Mouse (Mus musculus) testis, adult 2 months (tissue): ENCODE measurements around the gene Psmc3ip.

Source experiments
- CTCF ChIP-seq: fragments of 200-500 bp; IDR thresholded peaks from 2 replicates; pipeline ENCODE4 v1.5.1; 2012; ENCODE audit warnings: low read depth, mild to moderate bottlenecking, inconsistent platforms, low read length, moderate library complexity; ENCODE audit not compliant: control insufficient read depth, insufficient read depth, insufficient replicate concordance
- POLR2A ChIP-seq: fragments of 200-500 bp; IDR thresholded peaks from 2 replicates; pipeline ENCODE4 v1.6.1; 2012; ENCODE audit warnings: low read depth, mild to moderate bottlenecking, inconsistent platforms, low read length, moderate library complexity; ENCODE audit not compliant: control insufficient read depth

DNA sequence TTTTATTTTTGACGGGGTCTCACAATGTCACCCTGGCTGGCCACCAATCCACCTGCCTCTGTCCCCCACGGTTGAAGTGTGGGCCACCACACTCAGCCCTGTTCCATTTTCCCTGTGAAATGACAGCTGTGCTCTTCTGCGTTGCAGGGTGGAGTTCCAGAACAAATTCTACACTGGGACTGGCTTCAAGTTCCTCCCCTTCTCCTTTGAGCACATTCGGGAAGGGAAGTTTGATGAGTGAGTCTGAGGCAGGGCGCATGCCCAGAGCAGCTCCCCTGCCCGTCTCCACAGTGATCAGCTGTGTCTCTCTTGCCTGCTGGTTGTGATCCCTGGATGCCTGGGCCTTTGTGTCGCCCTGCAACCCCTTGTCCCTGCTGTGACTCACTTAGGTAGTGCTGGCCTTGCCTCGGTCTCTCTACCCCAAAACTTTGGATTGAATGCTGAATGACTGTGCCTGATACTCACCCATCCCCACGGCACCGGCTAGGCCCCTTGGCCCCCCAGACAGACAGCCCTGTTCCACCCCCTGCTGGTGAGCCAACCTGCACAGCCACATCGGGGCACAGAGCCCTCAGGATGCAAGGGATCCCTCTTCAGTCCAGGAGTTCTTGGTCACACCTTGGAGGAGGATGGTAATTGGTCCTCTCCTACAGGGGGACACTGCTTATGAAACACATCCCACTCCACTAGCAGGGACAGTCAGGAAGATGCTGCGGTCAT lies 32.9 kb downstream of the Psmc3ip start:
- TF ChIP-seq POLR2A (no peak), CTCF (no peak)
